Mouse (Mus musculus): Measurements from ENCODE around the gene Galk2.

Gene Galk2

DNA sequence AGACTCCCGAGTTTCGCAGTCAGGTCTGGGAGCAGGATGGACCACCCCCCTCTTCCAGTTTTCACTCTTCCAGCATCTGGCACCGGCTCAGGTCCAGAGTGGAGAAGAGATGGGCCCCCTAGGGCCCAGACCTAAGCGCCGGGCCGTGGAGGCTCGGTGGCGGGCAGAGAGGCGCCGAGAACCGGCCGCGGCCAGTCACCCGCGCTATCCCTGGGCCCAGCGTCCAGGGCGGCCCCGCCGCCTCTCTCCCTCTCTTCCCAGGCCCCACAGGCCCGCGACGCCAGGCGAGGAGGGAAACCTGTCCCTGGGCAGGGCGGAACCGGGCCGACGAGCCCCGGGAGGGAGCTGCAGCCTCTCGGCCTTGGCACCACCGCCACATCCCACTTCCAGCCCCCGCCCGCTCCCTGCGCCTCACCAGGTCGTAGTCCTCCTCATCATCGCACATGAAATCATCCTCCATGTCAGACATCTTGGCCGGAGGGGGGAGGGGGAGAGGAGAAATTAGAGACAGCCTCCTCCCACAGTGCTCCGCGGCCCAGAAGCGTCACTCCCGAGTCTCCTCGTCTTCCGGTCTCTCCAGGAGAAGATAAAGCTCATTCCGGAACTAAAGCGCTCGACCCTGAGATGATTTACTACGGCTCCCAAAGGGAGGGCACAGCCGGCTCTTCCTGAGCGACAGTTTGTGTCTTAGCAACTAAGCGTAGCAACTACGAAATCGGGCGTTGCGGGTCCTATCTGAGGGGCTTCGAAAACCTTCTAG is at the start of gene Galk2, which contains the start of gene Cops2:
TSS of gene Galk2 (plus strand) at position 589 of the 760 bp plus-strand sequence.
TSS of gene Cops2 (minus strand) at position 619 of the 760 bp plus-strand sequence.
- DNase-seq (ENCODE audit: low spot score) = peak; percentile 85

- no peak for DNase-seq (ENCODE audit: low spot score)
Measured at GRCm38 (mm10) chr2:125809551-125809950, 49.4 kb upstream of the Galk2 start.

- DNase-seq (ENCODE audit: low spot score) = no peak
Measured at GRCm38 (mm10) chr2:125811332-125811731, 47.6 kb upstream of the Galk2 start.

DNA sequence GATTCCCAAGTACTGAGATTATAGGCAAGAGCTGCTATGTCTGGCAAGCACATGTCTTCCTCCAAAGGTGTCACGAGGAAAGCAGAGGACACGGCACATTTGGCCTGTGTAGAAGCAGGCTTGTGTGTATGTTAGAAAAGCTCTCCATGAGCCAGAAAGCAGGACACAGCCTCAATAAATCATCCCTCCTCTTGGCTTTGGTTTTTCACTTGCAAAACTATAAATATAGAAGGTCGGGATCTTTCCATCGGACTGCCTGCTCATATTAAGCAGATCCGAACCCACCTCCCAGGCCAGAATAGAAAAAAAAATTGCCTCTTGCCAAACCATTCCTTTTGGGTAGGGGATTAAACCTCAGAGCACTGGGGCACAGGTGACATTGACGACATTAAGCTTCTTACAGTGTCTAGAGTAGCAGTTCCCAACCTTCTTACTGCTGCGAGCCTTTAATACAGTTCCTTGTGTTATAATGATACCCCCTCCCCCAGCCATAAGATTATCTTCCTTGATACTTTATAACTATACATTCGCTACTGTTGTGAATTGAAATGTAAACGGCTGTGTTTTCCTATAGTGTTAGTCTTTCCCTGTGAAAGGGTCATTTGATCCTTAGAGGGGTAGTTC is 44.8 kb upstream of the Galk2 start:
- DNase-seq (ENCODE audit: low spot score) = no peak

GRCm38 (mm10) chr2:125820397-125820796 is 38.5 kb upstream of the Galk2 start:
- DNase-seq (ENCODE audit: low spot score) = no peak

GRCm38 (mm10) chr2:125826201-125826600 is 32.7 kb upstream of the Galk2 start:
- no peak for DNase-seq (ENCODE audit: low spot score)

DNA sequence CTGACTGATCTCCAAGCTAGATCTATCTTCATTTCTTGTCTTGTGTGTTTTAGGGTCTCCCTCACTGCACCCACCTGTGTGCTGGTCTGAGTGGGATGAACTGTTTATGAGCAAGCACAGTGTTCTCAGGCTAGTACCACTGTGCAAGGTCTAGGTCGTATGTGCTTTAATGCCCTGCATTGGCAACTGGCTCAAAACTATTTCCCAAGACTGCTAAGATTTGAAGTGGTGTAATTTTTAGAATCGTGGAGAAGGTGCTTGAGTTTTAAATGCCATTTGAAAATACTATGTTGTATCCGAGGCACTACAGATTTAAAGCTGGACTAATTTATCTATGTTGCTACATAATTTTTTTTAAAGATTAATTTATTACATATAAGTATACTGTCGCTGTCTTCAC is 31.0 kb upstream of the Galk2 start:
- DNase-seq (ENCODE audit: low spot score) = no peak

- DNase-seq (ENCODE audit: low spot score) = no peak
Measured at GRCm38 (mm10) chr2:125829924-125830323, 29.0 kb upstream of the Galk2 start.

DNA sequence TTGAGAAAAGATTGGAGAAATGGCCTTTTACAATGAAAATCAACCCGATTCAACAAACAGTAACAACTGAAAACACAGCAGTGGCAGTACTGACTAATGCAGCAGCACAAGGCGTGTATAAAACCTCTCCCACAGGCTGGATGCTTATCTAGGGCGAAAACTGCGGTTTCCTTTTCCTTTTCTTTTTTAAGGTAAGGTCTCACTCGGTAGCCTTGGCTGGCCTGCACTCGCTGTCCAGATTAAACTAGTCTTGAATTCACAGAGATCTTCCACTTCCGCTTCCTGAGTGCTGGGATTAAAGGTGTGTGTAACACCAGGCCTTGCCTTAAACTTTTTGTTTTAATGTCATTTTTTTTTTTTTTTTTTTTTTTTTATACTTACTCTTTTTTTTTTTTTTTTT is 20.8 kb upstream of the Galk2 start:
- DNase-seq (ENCODE audit: low spot score) = no peak

DNA sequence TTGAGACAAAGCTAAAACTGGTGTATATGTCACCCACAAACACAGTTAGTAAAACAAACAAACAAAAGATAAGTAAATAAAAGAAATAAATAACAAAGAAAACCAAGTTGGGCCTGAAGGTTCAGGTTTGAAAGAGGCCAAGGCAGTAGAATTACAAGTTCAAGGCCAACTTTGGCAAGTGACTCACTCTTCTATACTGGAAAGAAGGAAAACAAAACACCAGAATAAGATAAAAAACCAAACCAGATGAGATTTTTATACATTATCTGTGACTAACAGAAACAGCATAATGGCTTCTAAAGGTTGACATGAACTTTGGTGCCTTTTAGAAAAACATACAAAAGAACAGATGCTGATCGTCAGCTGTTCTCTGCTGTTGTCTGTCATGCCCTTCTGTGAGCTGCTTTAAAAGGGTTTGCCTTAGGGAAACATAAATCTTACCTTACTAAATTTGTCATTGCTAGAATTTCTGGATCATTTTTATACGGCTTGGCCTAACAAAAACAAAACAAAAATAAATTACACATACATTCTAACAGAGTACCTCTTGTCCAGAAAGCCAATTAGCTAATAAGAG is 20.1 kb upstream of the Galk2 start:
- no peak for DNase-seq (ENCODE audit: low spot score)

DNA sequence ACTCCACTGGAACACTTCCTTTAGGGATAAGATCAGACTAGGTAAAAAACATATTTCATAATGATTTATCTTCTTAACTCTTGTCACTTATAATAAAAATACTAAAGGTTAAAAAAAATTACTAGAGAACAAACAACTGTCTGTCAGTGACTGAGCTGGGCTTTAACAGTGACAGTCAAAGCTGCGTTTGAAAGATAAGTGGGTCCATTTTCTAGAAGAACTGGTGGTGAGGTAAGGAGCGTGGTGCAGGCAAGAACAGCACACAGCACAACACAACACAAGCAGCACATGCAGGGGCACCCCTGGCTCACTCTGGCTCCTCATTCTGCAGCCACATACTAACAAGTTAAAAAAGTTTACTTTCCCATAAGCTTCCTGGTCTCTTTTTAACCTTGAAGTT is 7.7 kb upstream of the Galk2 start:
- no peak for DNase-seq (ENCODE audit: low spot score)

DNA sequence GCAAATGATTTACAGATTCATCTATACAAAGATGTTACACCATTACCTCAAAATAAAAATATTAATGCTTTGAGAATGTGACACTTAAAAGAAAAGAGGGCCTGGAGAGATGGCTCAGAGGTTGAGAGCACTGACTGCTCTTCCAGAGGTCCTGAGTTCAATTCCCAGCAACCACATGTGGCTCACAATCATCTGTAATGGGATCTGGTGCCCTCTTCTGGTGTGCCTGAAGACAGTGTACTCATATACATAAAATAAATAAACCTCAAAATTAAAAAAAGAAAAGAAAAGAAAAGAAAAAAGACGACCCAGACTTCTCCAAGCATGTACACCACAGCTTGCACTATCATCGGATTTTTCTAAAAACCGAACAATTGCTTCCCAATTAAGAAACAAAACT is 1.2 kb upstream of the Galk2 start:
- no peak for DNase-seq (ENCODE audit: low spot score)

- DNase-seq (ENCODE audit: low spot score) = no peak
Measured at GRCm38 (mm10) chr2:125863799-125864198, 4.9 kb downstream of the Galk2 start.

- DNase-seq (ENCODE audit: low spot score) = no peak
Measured at GRCm38 (mm10) chr2:125864551-125864950, 5.6 kb downstream of the Galk2 start.

- DNase-seq (ENCODE audit: low spot score) = no peak
Measured at GRCm38 (mm10) chr2:125865585-125865984, 6.7 kb downstream of the Galk2 start.

DNA sequence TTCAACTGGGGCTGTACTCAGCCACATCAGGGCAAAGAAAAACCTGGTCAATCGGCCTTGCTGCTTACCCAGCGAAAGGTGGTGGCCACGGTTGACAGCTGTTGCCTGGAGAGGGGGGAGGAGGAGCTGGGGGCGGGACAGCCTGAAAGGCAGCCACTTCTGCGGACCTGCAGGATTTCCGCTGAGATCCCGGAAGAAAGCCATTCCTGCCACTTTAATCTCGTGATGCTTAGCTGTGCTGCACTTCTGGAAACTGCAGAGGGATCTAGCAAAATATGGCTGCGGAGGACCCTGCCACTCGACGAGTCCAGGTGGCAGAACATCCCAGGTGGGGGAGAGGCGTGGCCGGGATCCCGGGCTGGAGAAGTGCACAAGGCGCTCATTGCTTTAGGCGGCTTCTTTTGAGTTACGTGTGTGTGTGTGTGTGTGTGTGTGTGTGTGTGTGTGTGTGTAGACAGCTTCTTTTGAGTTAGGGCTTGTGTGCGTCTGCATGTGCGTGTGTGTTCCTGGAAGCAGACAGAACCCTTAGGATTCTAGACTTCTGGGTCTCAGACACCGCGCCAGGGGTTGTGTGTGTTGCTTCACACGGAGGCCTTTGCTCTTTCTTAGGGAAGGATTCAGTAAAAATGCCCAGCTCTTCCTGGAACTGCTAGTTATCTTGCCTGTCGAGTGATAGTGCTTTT is 7.3 kb downstream of the Galk2 start:
- DNase-seq (ENCODE audit: low spot score) = peak; percentile 39

DNA sequence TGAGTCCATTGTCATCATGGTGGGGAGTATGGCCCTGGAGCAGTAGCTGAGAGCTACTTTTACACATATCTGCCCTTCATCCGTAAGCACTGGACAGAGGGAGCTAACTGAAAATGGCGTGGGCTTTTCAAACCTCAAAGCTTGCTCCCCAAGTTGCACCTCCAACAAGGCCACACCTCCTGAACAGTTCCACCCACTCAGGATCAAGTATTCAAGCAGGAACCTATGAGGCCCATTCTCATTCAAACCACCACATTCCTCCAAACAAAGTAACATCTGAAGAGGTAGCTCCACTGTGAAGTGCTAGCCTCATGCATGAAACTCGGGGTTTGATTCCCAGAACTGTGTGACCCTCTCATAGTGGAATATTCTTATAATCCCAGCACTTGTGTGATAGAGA is 9.4 kb downstream of the Galk2 start:
- no peak for DNase-seq (ENCODE audit: low spot score)

- no peak for DNase-seq (ENCODE audit: low spot score)
Measured at GRCm38 (mm10) chr2:125870159-125870558, 11.2 kb downstream of the Galk2 start.

- DNase-seq (ENCODE audit: low spot score) = no peak
Measured at GRCm38 (mm10) chr2:125885891-125886576, 27.1 kb downstream of the Galk2 start.

GRCm38 (mm10) chr2:125893096-125893495 is 34.2 kb downstream of the Galk2 start:
- peak; percentile 47 for DNase-seq (ENCODE audit: low spot score)

DNA sequence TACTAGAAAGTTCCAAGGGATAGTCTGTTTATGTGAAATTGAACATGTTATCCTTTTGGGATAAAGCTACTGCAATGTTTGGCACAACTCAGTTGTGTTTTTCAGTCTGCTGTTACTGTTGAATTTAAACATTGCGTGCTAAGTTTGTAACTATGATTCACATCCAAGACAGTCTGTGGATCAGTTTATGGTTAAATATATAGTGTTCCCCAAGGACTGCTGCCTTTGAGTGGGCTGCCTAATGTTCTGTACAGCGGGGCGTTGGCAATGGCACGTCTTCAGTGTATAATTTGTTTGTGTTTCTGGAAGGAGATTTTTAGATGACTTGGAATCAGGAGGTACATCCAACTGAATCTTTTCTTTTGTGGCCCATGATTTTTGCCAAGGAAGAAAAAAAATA is 36.2 kb downstream of the Galk2 start:
- DNase-seq (ENCODE audit: low spot score) = no peak

DNA sequence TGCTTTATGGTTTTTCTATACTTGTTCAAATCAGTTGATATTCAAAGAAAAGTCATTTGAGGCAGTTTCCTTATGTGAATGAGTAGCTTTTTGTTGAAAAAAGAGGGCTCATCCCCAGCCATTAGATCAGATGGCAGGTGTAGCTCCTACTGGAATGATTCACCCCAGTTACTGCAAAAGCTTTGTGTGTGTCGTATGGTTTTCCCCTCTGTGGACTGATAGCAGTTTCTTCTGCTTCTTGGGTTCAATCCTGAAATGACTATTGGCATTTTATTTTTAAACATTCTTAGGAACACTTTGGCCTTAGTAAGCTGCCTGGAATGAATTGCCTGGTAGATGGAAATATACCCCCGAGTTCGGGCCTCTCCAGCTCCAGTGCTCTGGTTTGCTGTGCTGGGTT is 37.4 kb downstream of the Galk2 start:
- DNase-seq (ENCODE audit: low spot score) = no peak

Data from ovary, postnatal 14 days (tissue).